Mouse (Mus musculus) gastrocnemius, adult 2 months (tissue): ENCODE measurements around the gene Sec62. TPM values are rescaled to one million over a fixed set of nuclear protein-coding genes. Genes with fewer than 3 reads are reported as not detected.

Experiments
- DNase-seq: peaks from one replicate; pipeline ENCODE4 v3.0.0; 2022
- H3K27ac ChIP-seq: fragments of 200-600 bp; 2 replicates; pipeline ENCODE4 v1.8.1; 2022; ENCODE audit warnings: mild to moderate bottlenecking
- H3K4me3 ChIP-seq: fragments of 200-600 bp; 2 replicates; pipeline ENCODE4 v1.8.1; 2022; ENCODE audit warnings: mild to moderate bottlenecking, moderate library complexity
- CTCF ChIP-seq: fragments of 200-600 bp; IDR thresholded peaks from 2 replicates; pipeline ENCODE4 v1.8.1; 2022; ENCODE audit warnings: antibody characterized with exemption, mild to moderate bottlenecking, moderate library complexity
- intact Hi-C: fragments of 180-260 bp; cut with DNase I; formaldehyde crosslinking; loops from one replicate; pipeline ENCODE4 v1.15.1; 2025
- total RNA-seq, 2 experiments: library from RNA; stranded (reverse); gene quantifications; 2 replicates each; pipeline ENCODE4 v1.2.3; 2021

Sec62 gene
- total RNA-seq, 2 experiments from 2014 or later: 32.2 to 33.7 TPM

- intact Hi-C loops: no loop called here
- no peak for TF ChIP-seq CTCF
Observed at GRCm38 (mm10) chr3:30774677-30775076, 18.0 kb upstream of the Sec62 start.

DNA sequence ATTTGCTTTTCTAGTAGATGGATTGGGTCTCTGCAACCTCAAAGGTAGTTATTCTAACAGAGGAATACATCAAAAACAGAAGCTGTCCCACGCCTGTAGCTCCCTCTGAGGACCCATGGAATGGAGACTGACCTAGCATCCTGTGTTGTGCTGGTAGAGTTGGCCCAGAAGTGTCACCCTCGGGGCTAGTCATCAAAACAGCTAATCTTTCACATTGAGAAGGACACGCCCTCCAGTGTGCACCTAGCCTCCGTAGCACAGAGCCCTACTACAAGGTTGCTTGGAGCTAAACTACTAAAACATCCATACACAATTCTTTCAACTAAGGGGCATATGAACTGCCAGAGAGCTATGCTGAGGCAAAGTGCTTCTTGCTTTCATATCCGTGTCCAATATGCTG, 14.7 kb upstream of the Sec62 start:
- intact Hi-C loops: no loop called here
- Histone ChIP-seq H3K27ac (no peak overlapping the region), H3K4me3 (no peak overlapping the region)
- no peak for DNase-seq
- TF ChIP-seq CTCF: no peak

More at GRCm38 (mm10) chr3:30774677-30775076, 18.0 kb upstream of the Sec62 start:
- no peak overlapping the region for H3K27ac ChIP-seq
- no peak overlapping the region for H3K4me3 ChIP-seq
- DNase-seq: no peak

- Histone ChIP-seq H3K27ac (no peak overlapping the region), H3K4me3 (no peak overlapping the region)
- no peak for TF ChIP-seq CTCF
- no peak for DNase-seq
- intact Hi-C loops: no loop called here
Observed at GRCm38 (mm10) chr3:30788531-30788930, 4.1 kb upstream of the Sec62 start.

DNA sequence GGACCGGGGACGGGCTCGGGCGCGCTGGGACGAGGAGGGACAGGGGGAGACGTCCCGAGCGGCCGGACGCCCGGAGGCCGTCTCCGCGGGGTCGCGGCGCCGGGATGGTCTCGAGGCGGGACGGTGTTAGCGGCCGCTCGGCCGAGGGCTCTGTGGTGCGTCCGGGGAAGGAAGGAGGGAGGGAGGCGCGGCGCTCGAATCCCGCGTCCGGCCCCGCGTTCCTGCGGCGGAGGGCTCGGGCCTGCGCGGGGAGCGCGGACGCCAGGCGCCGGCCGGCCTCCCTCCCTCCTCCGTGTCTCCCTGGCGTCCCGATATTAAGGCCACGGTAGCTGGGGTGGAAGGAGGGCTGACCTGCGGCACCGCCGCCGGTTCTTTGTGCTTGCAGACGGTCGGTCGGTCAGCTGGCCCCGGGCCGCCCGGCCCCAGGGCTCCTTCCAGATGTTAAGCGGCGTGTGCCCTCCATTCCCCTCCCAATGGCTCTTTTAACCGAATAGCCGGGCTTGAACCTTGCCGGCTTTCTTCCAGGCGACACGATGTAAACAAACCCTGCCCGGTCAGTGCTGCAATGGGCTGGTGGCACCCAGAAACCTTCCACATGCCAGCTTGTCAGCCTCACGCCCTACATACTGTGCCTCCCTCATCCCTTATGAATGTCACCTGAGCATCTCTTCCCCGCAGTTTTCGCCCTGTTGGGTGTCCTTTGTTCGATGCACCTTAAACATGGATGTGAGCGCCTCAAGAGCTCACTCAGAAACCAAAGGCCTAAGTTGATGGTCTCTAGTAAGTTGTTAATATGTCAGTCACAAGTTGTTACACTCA, 937 bp downstream of the Sec62 start:
- peak overlapping the region; percentile 100 for H3K27ac ChIP-seq
- intact Hi-C loops: loop anchor here (2.0 to 10.0 kb wide), 6 partner anchors 57 to 321 kb away; partner anchors contain the start of gene Mynn
- TF ChIP-seq CTCF: no peak

GRCm38 (mm10) chr3:30802171-30802570, 9.5 kb downstream of the Sec62 start:
- intact Hi-C loops: no loop called here
- DNase-seq: no peak
- H3K4me3 ChIP-seq: no peak overlapping the region
- TF ChIP-seq CTCF: no peak
- H3K27ac ChIP-seq: no peak overlapping the region

More for the DNA sequence above, 937 bp downstream of the Sec62 start:
- H3K4me3 ChIP-seq: peak overlapping the region; percentile 81
- DNase-seq: peak; percentile 72

GRCm38 (mm10) chr3:30812881-30813280, 20.2 kb downstream of the Sec62 start:
- Histone ChIP-seq H3K4me3 (no peak overlapping the region), H3K27ac (no peak overlapping the region)
- intact Hi-C loops: no loop called here
- no peak for TF ChIP-seq CTCF
- DNase-seq: no peak

DNA sequence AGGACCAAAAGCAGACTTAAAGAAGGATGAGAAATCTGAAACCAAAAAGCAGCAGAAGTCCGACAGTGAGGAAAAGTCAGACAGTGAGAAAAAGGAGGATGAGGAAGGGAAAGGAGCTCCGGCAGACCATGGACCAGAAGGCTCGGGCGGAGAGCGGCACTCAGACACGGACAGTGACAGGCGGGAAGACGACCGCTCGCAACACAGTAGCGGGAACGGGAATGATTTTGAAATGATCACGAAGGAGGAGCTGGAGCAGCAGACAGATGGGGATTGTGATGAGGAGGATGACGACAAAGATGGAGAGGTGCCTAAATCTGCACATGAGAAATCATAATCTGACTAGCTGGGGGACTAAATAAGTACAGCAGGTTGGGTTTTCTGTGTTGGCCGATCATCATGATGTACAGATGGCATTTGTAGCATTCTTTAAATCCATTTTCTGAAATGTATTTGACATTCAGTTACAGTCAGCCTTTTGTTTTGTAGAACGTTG, 26.0 kb downstream of the Sec62 start:
- no peak for DNase-seq
- intact Hi-C loops: no loop called here
- Histone ChIP-seq H3K4me3 (no peak overlapping the region), H3K27ac (no peak overlapping the region)
- no peak for TF ChIP-seq CTCF

GRCm38 (mm10) chr3:30822163-30822562, 29.5 kb downstream of the Sec62 start:
- DNase-seq: no peak
- TF ChIP-seq CTCF: no peak
- Histone ChIP-seq H3K27ac (no peak overlapping the region), H3K4me3 (no peak overlapping the region)
- intact Hi-C loops: no loop called here

GRCm38 (mm10) chr3:30826069-30826468, 33.4 kb downstream of the Sec62 start:
- H3K27ac ChIP-seq: no peak overlapping the region
- no peak for TF ChIP-seq CTCF
- DNase-seq: no peak
- H3K4me3 ChIP-seq: no peak overlapping the region
- intact Hi-C loops: no loop called here

DNA sequence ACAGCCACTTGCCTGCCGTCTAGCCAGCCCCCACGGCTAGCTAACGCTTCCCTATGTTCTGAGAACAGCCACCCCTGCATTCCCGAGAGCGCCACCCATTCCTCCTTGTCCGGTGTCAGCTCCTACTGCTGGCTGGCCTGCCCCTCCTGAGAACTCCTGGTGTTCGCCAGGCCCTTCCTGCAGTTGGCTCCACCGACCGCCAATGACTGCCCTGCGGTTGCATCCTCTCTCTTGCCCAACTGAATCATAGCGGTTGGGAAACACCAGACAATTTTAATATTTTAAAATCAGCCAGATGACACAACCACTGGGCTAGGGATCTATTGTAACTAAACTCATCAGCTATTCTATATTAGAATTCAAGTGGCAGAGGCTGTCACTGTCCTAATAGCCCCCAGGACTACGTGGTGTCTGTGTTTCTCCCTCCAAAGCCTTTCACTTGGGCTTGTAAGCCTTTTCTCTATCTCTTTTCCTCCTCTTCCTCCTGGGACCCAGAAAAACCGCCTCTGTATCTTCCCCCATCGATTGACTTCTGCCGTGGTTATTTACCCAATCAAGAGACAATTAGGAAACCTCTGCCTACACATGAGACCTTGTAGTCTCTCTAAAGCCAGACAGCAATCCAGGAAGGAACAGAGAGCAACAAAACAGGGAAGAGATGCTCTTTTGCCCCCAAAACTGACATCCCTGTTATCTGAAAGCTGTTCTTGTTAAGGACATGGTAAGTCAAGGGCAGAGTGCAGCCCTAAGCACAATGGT, 39.4 kb downstream of the Sec62 start:
- peak; percentile 20 for DNase-seq
- no peak for TF ChIP-seq CTCF
- intact Hi-C loops: no loop called here
- no peak overlapping the region for H3K4me3 ChIP-seq
- no peak overlapping the region for H3K27ac ChIP-seq

GRCm38 (mm10) chr3:30833254-30833653, 40.6 kb downstream of the Sec62 start:
- no peak for TF ChIP-seq CTCF
- Histone ChIP-seq H3K4me3 (no peak overlapping the region), H3K27ac (no peak overlapping the region)
- intact Hi-C loops: no loop called here
- no peak for DNase-seq

GRCm38 (mm10) chr3:30845755-30846154, 53.1 kb downstream of the Sec62 start:
- intact Hi-C loops: no loop called here
- TF ChIP-seq CTCF: no peak
- DNase-seq: no peak
- no peak overlapping the region for H3K4me3 ChIP-seq
- no peak overlapping the region for H3K27ac ChIP-seq

DNA sequence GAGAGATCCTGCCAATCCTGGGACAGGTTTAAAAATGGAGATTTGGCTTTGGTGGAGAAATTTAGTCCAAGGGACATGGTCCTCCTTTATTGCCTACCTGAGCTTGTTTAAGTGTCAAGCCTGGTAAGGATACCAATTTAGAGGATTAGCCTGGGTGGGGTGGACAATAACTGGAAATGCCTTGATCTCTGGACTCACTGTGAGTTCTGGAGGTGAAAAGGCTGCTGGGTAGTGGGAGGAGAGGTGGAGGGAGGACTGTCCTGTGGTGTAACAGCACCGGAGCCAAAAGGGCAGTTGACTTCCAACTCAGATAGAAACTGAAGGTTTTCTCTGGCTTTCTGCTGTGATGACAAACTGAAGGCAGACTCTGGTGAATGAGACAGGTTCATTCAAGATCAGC, 54.7 kb downstream of the Sec62 start:
- TF ChIP-seq CTCF: no peak
- H3K4me3 ChIP-seq: no peak overlapping the region
- intact Hi-C loops: no loop called here
- DNase-seq: no peak
- H3K27ac ChIP-seq: no peak overlapping the region
